Mouse (Mus musculus): ENCODE data around the gene Fcrl1.

GRCm38 (mm10) chr3:87357581-87357980 lies 18.6 kb upstream of the Fcrl1 start, which contains the start of gene Cd5l:
- no peak for TF ChIP-seq EP300 (IDR thresholded peaks at IDR 0.05; ENCODE audit: insufficient read depth, low read depth, low read length)
- TF ChIP-seq POLR2A (IDR thresholded peaks at IDR 0.05; ENCODE audit: insufficient read depth, low read depth, low read length): no peak

Measured in heart, adult 2 months (tissue).